Mouse (Mus musculus) right cerebral cortex, adult 18-20 months (tissue): ENCODE measurements around the gene Slc26a11.

Experiments
- DNase-seq: peaks from one replicate; pipeline ENCODE4 v3.0.0; 2022; ENCODE audit warnings: mixed read lengths

The Slc26a11 gene

GRCm38 (mm10) chr11:119355443-119356385, at the start of gene Slc26a11, which contains the start of gene Sgsh:
Gene Slc26a11 (plus strand): TSS chr11:119355557.
Gene Sgsh (minus strand): TSS chr11:119355536.
- peak; percentile 79 for DNase-seq

GRCm38 (mm10) chr11:119306762-119307657, 48.3 kb upstream of the Slc26a11 start:
- DNase-seq: no peak

GRCm38 (mm10) chr11:119307658-119307867, 47.8 kb upstream of the Slc26a11 start, which contains the start of gene Card14:
Gene Card14 (plus strand): TSS chr11:119307768.
- no peak for DNase-seq

GRCm38 (mm10) chr11:119307916-119308315, 47.4 kb upstream of the Slc26a11 start:
- no peak for DNase-seq

- DNase-seq: no peak
Observed at GRCm38 (mm10) chr11:119310621-119311020, 44.7 kb upstream of the Slc26a11 start.

- DNase-seq: no peak
Observed at GRCm38 (mm10) chr11:119314252-119314936, 41.0 kb upstream of the Slc26a11 start.

- no peak for DNase-seq
Observed at GRCm38 (mm10) chr11:119316720-119317119, 38.6 kb upstream of the Slc26a11 start.

- no peak for DNase-seq
Observed at GRCm38 (mm10) chr11:119322521-119322920, 32.8 kb upstream of the Slc26a11 start.

GRCm38 (mm10) chr11:119325068-119325467, 30.3 kb upstream of the Slc26a11 start:
- no peak for DNase-seq

GRCm38 (mm10) chr11:119330592-119330991, 24.8 kb upstream of the Slc26a11 start:
- peak; percentile 28 for DNase-seq

GRCm38 (mm10) chr11:119331970-119332369, 23.4 kb upstream of the Slc26a11 start:
- DNase-seq: no peak

- DNase-seq: no peak
Observed at GRCm38 (mm10) chr11:119338271-119339059, 16.9 kb upstream of the Slc26a11 start.

GRCm38 (mm10) chr11:119339179-119339578, 16.2 kb upstream of the Slc26a11 start:
- no peak for DNase-seq

GRCm38 (mm10) chr11:119339637-119340036, 15.7 kb upstream of the Slc26a11 start:
- DNase-seq: peak; percentile 60

GRCm38 (mm10) chr11:119344178-119344577, 11.2 kb upstream of the Slc26a11 start:
- DNase-seq: no peak

- DNase-seq: no peak
Observed at GRCm38 (mm10) chr11:119344865-119345264, 10.5 kb upstream of the Slc26a11 start.

GRCm38 (mm10) chr11:119347125-119347524, 8.2 kb upstream of the Slc26a11 start:
- no peak for DNase-seq

- DNase-seq: no peak
Observed at GRCm38 (mm10) chr11:119352113-119352512, 3.2 kb upstream of the Slc26a11 start.

GRCm38 (mm10) chr11:119353946-119354345, 1.4 kb upstream of the Slc26a11 start:
- no peak for DNase-seq

- DNase-seq: no peak
Observed at GRCm38 (mm10) chr11:119354798-119355442, 437 bp upstream of the Slc26a11 start.

GRCm38 (mm10) chr11:119359089-119359488, 3.7 kb downstream of the Slc26a11 start:
- no peak for DNase-seq
